Mouse (Mus musculus): ENCODE results near the gene Oosp3. TPM values are rescaled to one million over a fixed set of nuclear protein-coding genes. Genes with fewer than 3 reads are reported as not detected.

The Oosp3 gene
- not detected in 2 replicates for polyA plus RNA-seq (2014; fragmentation: Nextera tagmentation; extraction: Ambion mirVana)

- ATAC-seq (ENCODE audit: low FRiP score), result no peak
- no peak within 1 kb of the TSS for H3K4me3 ChIP-seq (replicated peaks; ENCODE audit: low read length)
- WGBS, result 85% methylated on average over 2 of the region's 2 CpGs
These were observed at the start of gene Oosp3 for GRCm38 (mm10) chr19:11696755-11697154. Gene Oosp3, plus strand, starts transcription at chr19:11697055.

GRCm38 (mm10) chr19:11649564-11649963 lies 47.3 kb upstream of the Oosp3 start:
- no peak for DNase-seq (ENCODE audit: low spot score)
- Histone ChIP-seq H3K36me3 (replicated peaks; ENCODE audit: control insufficient read depth, insufficient read depth) (no peaks in the 10 kb centered on the region), H3K9ac (no peak overlapping the region), H3K9me3 (ENCODE audit: control insufficient read depth, low read length) (no peaks in the 10 kb centered on the region), H3K4me1 (replicated peaks; ENCODE audit: control insufficient read depth, insufficient read depth, low read length) (no peaks in the 10 kb centered on the region), H3K4me3 (replicated peaks; ENCODE audit: low read length) (no peak overlapping the region), H3K27ac (no peak overlapping the region), H3K4me2 (replicated peaks) (no peak overlapping the region), H3K27me3 (ENCODE audit: control insufficient read depth, insufficient read depth, low read length) (no peaks in the 10 kb centered on the region)
- WGBS, result 87% methylated on average over 4 of the region's 4 CpGs
- ATAC-seq (ENCODE audit: low FRiP score), result no peak

More at GRCm38 (mm10) chr19:11696755-11697154, at the start of gene Oosp3:
- Histone ChIP-seq H3K4me2 (replicated peaks) (no peak within 1 kb of the TSS), H3K27me3 (ENCODE audit: control insufficient read depth, insufficient read depth, low read length) (no peaks in the 10 kb centered on the region), H3K36me3 (replicated peaks; ENCODE audit: control insufficient read depth, insufficient read depth) (no peaks in the 10 kb centered on the region), H3K4me1 (replicated peaks; ENCODE audit: control insufficient read depth, insufficient read depth, low read length) (no peaks in the 10 kb centered on the region), H3K9ac (no peak within 1 kb of the TSS), H3K27ac (no peak within 1 kb of the TSS), H3K9me3 (ENCODE audit: control insufficient read depth, low read length) (no peaks in the 10 kb centered on the region)
- no peak for DNase-seq (ENCODE audit: low spot score)

- DNase-seq (ENCODE audit: low spot score) (no peak), ATAC-seq (ENCODE audit: low FRiP score) (no peak)
- Histone ChIP-seq H3K4me3 (replicated peaks; ENCODE audit: low read length) (no peak overlapping the region), H3K9me3 (ENCODE audit: control insufficient read depth, low read length) (no peaks in the 10 kb centered on the region), H3K36me3 (replicated peaks; ENCODE audit: control insufficient read depth, insufficient read depth) (no peaks in the 10 kb centered on the region), H3K27me3 (ENCODE audit: control insufficient read depth, insufficient read depth, low read length) (no peaks in the 10 kb centered on the region), H3K9ac (no peak overlapping the region), H3K27ac (no peak overlapping the region), H3K4me1 (replicated peaks; ENCODE audit: control insufficient read depth, insufficient read depth, low read length) (no peaks in the 10 kb centered on the region), H3K4me2 (replicated peaks) (no peak overlapping the region)
- WGBS, result 79% methylated on average over 2 of the region's 2 CpGs
These were observed 37.7 kb upstream of the Oosp3 start for GRCm38 (mm10) chr19:11659142-11659541.

GRCm38 (mm10) chr19:11660459-11660858 lies 36.4 kb upstream of the Oosp3 start, which contains the start of gene Oosp2:
Gene Oosp2, minus strand, starts transcription at chr19:11660559.
- WGBS, result 94% methylated on average over 5 of the region's 5 CpGs
- H3K27ac ChIP-seq, result no peak within 1 kb of the TSS
- ATAC-seq (ENCODE audit: low FRiP score), result no peak
- H3K4me3 ChIP-seq (replicated peaks; ENCODE audit: low read length), result no peak within 1 kb of the TSS
- no peaks in the 10 kb centered on the region for H3K36me3 ChIP-seq (replicated peaks; ENCODE audit: control insufficient read depth, insufficient read depth)
- H3K27me3 ChIP-seq (ENCODE audit: control insufficient read depth, insufficient read depth, low read length), result no peaks in the 10 kb centered on the region
- H3K9me3 ChIP-seq (ENCODE audit: control insufficient read depth, low read length), result no peaks in the 10 kb centered on the region
- no peak within 1 kb of the TSS for H3K9ac ChIP-seq
- no peak for DNase-seq (ENCODE audit: low spot score)
- no peaks in the 10 kb centered on the region for H3K4me1 ChIP-seq (replicated peaks; ENCODE audit: control insufficient read depth, insufficient read depth, low read length)
- no peak within 1 kb of the TSS for H3K4me2 ChIP-seq (replicated peaks)

GRCm38 (mm10) chr19:11661562-11661961 lies 35.3 kb upstream of the Oosp3 start:
- Histone ChIP-seq H3K4me1 (replicated peaks; ENCODE audit: control insufficient read depth, insufficient read depth, low read length) (no peaks in the 10 kb centered on the region), H3K36me3 (replicated peaks; ENCODE audit: control insufficient read depth, insufficient read depth) (no peaks in the 10 kb centered on the region), H3K9ac (no peak overlapping the region), H3K4me2 (replicated peaks) (no peak overlapping the region), H3K4me3 (replicated peaks; ENCODE audit: low read length) (no peak overlapping the region), H3K9me3 (ENCODE audit: control insufficient read depth, low read length) (no peaks in the 10 kb centered on the region), H3K27me3 (ENCODE audit: control insufficient read depth, insufficient read depth, low read length) (no peaks in the 10 kb centered on the region), H3K27ac (no peak overlapping the region)
- DNase-seq (ENCODE audit: low spot score) (no peak), ATAC-seq (ENCODE audit: low FRiP score) (no peak)

- no peak within 1 kb of the TSS for H3K4me3 ChIP-seq (replicated peaks; ENCODE audit: low read length)
- H3K9me3 ChIP-seq (ENCODE audit: control insufficient read depth, low read length), result no peaks in the 10 kb centered on the region
- no peaks in the 10 kb centered on the region for H3K27me3 ChIP-seq (ENCODE audit: control insufficient read depth, insufficient read depth, low read length)
- H3K4me1 ChIP-seq (replicated peaks; ENCODE audit: control insufficient read depth, insufficient read depth, low read length), result no peaks in the 10 kb centered on the region
- ATAC-seq (ENCODE audit: low FRiP score), result no peak
- 82% methylated on average over 5 of the region's 5 CpGs for WGBS
- no peak within 1 kb of the TSS for H3K4me2 ChIP-seq (replicated peaks)
- H3K27ac ChIP-seq, result no peak within 1 kb of the TSS
- H3K36me3 ChIP-seq (replicated peaks; ENCODE audit: control insufficient read depth, insufficient read depth), result no peaks in the 10 kb centered on the region
- DNase-seq (ENCODE audit: low spot score), result no peak
- no peak within 1 kb of the TSS for H3K9ac ChIP-seq
These were observed 6.0 kb upstream of the Oosp3 start, which contains the start of gene Oosp1 for GRCm38 (mm10) chr19:11690839-11691238. Gene Oosp1, minus strand, starts transcription at chr19:11691150.

GRCm38 (mm10) chr19:11691454-11691853 lies 5.4 kb upstream of the Oosp3 start:
- ATAC-seq (ENCODE audit: low FRiP score), result no peak
- no peaks in the 10 kb centered on the region for H3K27me3 ChIP-seq (ENCODE audit: control insufficient read depth, insufficient read depth, low read length)
- WGBS, result 77% methylated on average over 1 of the region's 1 CpGs

GRCm38 (mm10) chr19:11698342-11698741 lies 1.5 kb downstream of the Oosp3 start:
- ATAC-seq (ENCODE audit: low FRiP score) (no peak), DNase-seq (ENCODE audit: low spot score) (no peak)
- H3K36me3 ChIP-seq (replicated peaks; ENCODE audit: control insufficient read depth, insufficient read depth), result no peaks in the 10 kb centered on the region
- H3K9me3 ChIP-seq (ENCODE audit: control insufficient read depth, low read length), result no peaks in the 10 kb centered on the region
- H3K27me3 ChIP-seq (ENCODE audit: control insufficient read depth, insufficient read depth, low read length), result no peaks in the 10 kb centered on the region
- H3K4me1 ChIP-seq (replicated peaks; ENCODE audit: control insufficient read depth, insufficient read depth, low read length), result no peaks in the 10 kb centered on the region
- no peak overlapping the region for H3K27ac ChIP-seq
- H3K9ac ChIP-seq, result no peak overlapping the region
- 90% methylated on average over 6 of the region's 6 CpGs for WGBS
- H3K4me3 ChIP-seq (replicated peaks; ENCODE audit: low read length), result no peak overlapping the region
- no peak overlapping the region for H3K4me2 ChIP-seq (replicated peaks)

More at GRCm38 (mm10) chr19:11691454-11691853, 5.4 kb upstream of the Oosp3 start:
- Histone ChIP-seq H3K27ac (no peak overlapping the region), H3K4me1 (replicated peaks; ENCODE audit: control insufficient read depth, insufficient read depth, low read length) (no peaks in the 10 kb centered on the region), H3K9ac (no peak overlapping the region), H3K4me3 (replicated peaks; ENCODE audit: low read length) (no peak overlapping the region), H3K4me2 (replicated peaks) (no peak overlapping the region), H3K36me3 (replicated peaks; ENCODE audit: control insufficient read depth, insufficient read depth) (no peaks in the 10 kb centered on the region), H3K9me3 (ENCODE audit: control insufficient read depth, low read length) (no peaks in the 10 kb centered on the region)
- DNase-seq (ENCODE audit: low spot score), result no peak

GRCm38 (mm10) chr19:11712451-11712850 lies 15.6 kb downstream of the Oosp3 start:
- Histone ChIP-seq H3K27ac (no peak overlapping the region), H3K4me3 (replicated peaks; ENCODE audit: low read length) (no peak overlapping the region), H3K9me3 (ENCODE audit: control insufficient read depth, low read length) (no peaks in the 10 kb centered on the region), H3K4me1 (replicated peaks; ENCODE audit: control insufficient read depth, insufficient read depth, low read length) (no peaks in the 10 kb centered on the region), H3K36me3 (replicated peaks; ENCODE audit: control insufficient read depth, insufficient read depth) (no peaks in the 10 kb centered on the region), H3K9ac (no peak overlapping the region), H3K4me2 (replicated peaks) (no peak overlapping the region), H3K27me3 (ENCODE audit: control insufficient read depth, insufficient read depth, low read length) (no peaks in the 10 kb centered on the region)
- ATAC-seq (ENCODE audit: low FRiP score) (no peak), DNase-seq (ENCODE audit: low spot score) (no peak)
- WGBS, result 80% methylated on average over 4 of the region's 4 CpGs

- DNase-seq (ENCODE audit: low spot score), result no peak
- Histone ChIP-seq H3K9me3 (ENCODE audit: control insufficient read depth, low read length) (no peaks in the 10 kb centered on the region), H3K27ac (no peak overlapping the region), H3K27me3 (ENCODE audit: control insufficient read depth, insufficient read depth, low read length) (no peaks in the 10 kb centered on the region), H3K36me3 (replicated peaks; ENCODE audit: control insufficient read depth, insufficient read depth) (no peaks in the 10 kb centered on the region), H3K4me2 (replicated peaks) (no peak overlapping the region), H3K4me3 (replicated peaks; ENCODE audit: low read length) (no peak overlapping the region), H3K9ac (no peak overlapping the region), H3K4me1 (replicated peaks; ENCODE audit: control insufficient read depth, insufficient read depth, low read length) (no peaks in the 10 kb centered on the region)
- ATAC-seq (ENCODE audit: low FRiP score), result no peak
- 86% methylated on average over 3 of the region's 3 CpGs for WGBS
These were observed 23.2 kb downstream of the Oosp3 start for GRCm38 (mm10) chr19:11720071-11720470.
